Mouse (Mus musculus): ENCODE measurements around the gene Cer1. TPM values are rescaled to one million over a fixed set of nuclear protein-coding genes. Genes with fewer than 3 reads are reported as not detected.

The Cer1 gene
- total RNA-seq, 1 experiment, result not detected

- Histone ChIP-seq H3K4me1 (ENCODE audit: control insufficient read depth in 2 of 2, insufficient read depth in 2 of 2, low read length in 2 of 2, poor library complexity in 1 of 2) (peaks cover 0 to 2% of the 10 kb centered on the region in 2 experiments; a peak in 1 of 4 replicates), H3K9me3 (ENCODE audit: control insufficient read depth, insufficient read depth, low read depth, low read length) (no peaks in the 10 kb centered on the region), H3K36me3 (ENCODE audit: control insufficient read depth, insufficient read depth, low read length, poor library complexity, severe bottlenecking) (no peaks in the 10 kb centered on the region), H3K9ac (ENCODE audit: insufficient read depth, low read depth, low read length, poor library complexity, severe bottlenecking) (no peak overlapping the region), H3K27ac (ENCODE audit: insufficient read depth, low read depth, low read length, poor library complexity, severe bottlenecking) (no peak overlapping the region), H3K4me3 (ENCODE audit: insufficient read depth in 1 of 2, low read depth in 1 of 2, low read length in 2 of 2, poor library complexity in 1 of 2, severe bottlenecking in 1 of 2) (no peak overlapping the region)
- no peak for DNase-seq (ENCODE audit: low read depth, low spot score)
- in situ Hi-C loops (cut with MboI; ENCODE audit: low sequenced_read_pairs in 2 of 2, unreplicated experiment in 2 of 2), result no loop called here
- TF ChIP-seq CHD2 (IDR thresholded peaks at IDR 0.05; ENCODE audit: low read depth, low read length) (no peak), ZNF384 (IDR thresholded peaks at IDR 0.05; ENCODE audit: low read depth, low read length) (no peak), MAFK (IDR thresholded peaks at IDR 0.05; ENCODE audit: insufficient read depth, low read depth, low read length) (no peak), ZC3H11A (IDR thresholded peaks at IDR 0.05; ENCODE audit: borderline replicate concordance, low read depth, low read length) (no peak), HCFC1 (IDR thresholded peaks at IDR 0.05; ENCODE audit: borderline replicate concordance, insufficient read depth, low read length) (no peak)
Measured at GRCm38 (mm10) chr4:82881366-82881765, 3.6 kb downstream of the Cer1 start.

GRCm38 (mm10) chr4:82880243-82880642 is 4.7 kb downstream of the Cer1 start:
- Histone ChIP-seq H3K27ac (ENCODE audit: insufficient read depth, low read depth, low read length, poor library complexity, severe bottlenecking) (no peak overlapping the region), H3K9ac (ENCODE audit: insufficient read depth, low read depth, low read length, poor library complexity, severe bottlenecking) (no peak overlapping the region), H3K4me1 (ENCODE audit: control insufficient read depth in 2 of 2, insufficient read depth in 2 of 2, low read length in 2 of 2, poor library complexity in 1 of 2) (peaks cover 0 to 2% of the 10 kb centered on the region in 2 experiments; a peak in 1 of 4 replicates), H3K4me3 (ENCODE audit: insufficient read depth in 1 of 2, low read depth in 1 of 2, low read length in 2 of 2, poor library complexity in 1 of 2, severe bottlenecking in 1 of 2) (no peak overlapping the region), H3K36me3 (ENCODE audit: control insufficient read depth, insufficient read depth, low read length, poor library complexity, severe bottlenecking) (no peaks in the 10 kb centered on the region), H3K9me3 (ENCODE audit: control insufficient read depth, insufficient read depth, low read depth, low read length) (no peaks in the 10 kb centered on the region)
- TF ChIP-seq ZC3H11A (IDR thresholded peaks at IDR 0.05; ENCODE audit: borderline replicate concordance, low read depth, low read length) (no peak), ZNF384 (IDR thresholded peaks at IDR 0.05; ENCODE audit: low read depth, low read length) (no peak), MAFK (IDR thresholded peaks at IDR 0.05; ENCODE audit: insufficient read depth, low read depth, low read length) (no peak), CHD2 (IDR thresholded peaks at IDR 0.05; ENCODE audit: low read depth, low read length) (no peak), HCFC1 (IDR thresholded peaks at IDR 0.05; ENCODE audit: borderline replicate concordance, insufficient read depth, low read length) (no peak)
- DNase-seq (ENCODE audit: low read depth, low spot score), result no peak
- in situ Hi-C loops (cut with MboI; ENCODE audit: low sequenced_read_pairs in 2 of 2, unreplicated experiment in 2 of 2), result no loop called here

GRCm38 (mm10) chr4:82879152-82879551 is 5.8 kb downstream of the Cer1 start:
- no peak overlapping the region for H3K27ac ChIP-seq (ENCODE audit: insufficient read depth, low read depth, low read length, poor library complexity, severe bottlenecking)
- H3K4me3 ChIP-seq (ENCODE audit: insufficient read depth in 1 of 2, low read depth in 1 of 2, low read length in 2 of 2, poor library complexity in 1 of 2, severe bottlenecking in 1 of 2), result no peak overlapping the region
- H3K9ac ChIP-seq (ENCODE audit: insufficient read depth, low read depth, low read length, poor library complexity, severe bottlenecking), result no peak overlapping the region
- H3K36me3 ChIP-seq (ENCODE audit: control insufficient read depth, insufficient read depth, low read length, poor library complexity, severe bottlenecking), result no peaks in the 10 kb centered on the region
- in situ Hi-C loops (cut with MboI; ENCODE audit: low sequenced_read_pairs in 2 of 2, unreplicated experiment in 2 of 2), result no loop called here
- H3K4me1 ChIP-seq (ENCODE audit: control insufficient read depth in 2 of 2, insufficient read depth in 2 of 2, low read length in 2 of 2, poor library complexity in 1 of 2), result no peaks in the 10 kb centered on the region
- no peak for TF ChIP-seq MAFK (IDR thresholded peaks at IDR 0.05; ENCODE audit: insufficient read depth, low read depth, low read length)
- no peak for TF ChIP-seq CHD2 (IDR thresholded peaks at IDR 0.05; ENCODE audit: low read depth, low read length)
- TF ChIP-seq ZC3H11A (IDR thresholded peaks at IDR 0.05; ENCODE audit: borderline replicate concordance, low read depth, low read length), result no peak
- no peak for TF ChIP-seq ZNF384 (IDR thresholded peaks at IDR 0.05; ENCODE audit: low read depth, low read length)
- TF ChIP-seq HCFC1 (IDR thresholded peaks at IDR 0.05; ENCODE audit: borderline replicate concordance, insufficient read depth, low read length), result no peak
- no peaks in the 10 kb centered on the region for H3K9me3 ChIP-seq (ENCODE audit: control insufficient read depth, insufficient read depth, low read depth, low read length)
- DNase-seq (ENCODE audit: low read depth, low spot score), result no peak

GRCm38 (mm10) chr4:82876656-82877055 is 8.3 kb downstream of the Cer1 start:
- Histone ChIP-seq H3K4me3 (ENCODE audit: insufficient read depth in 1 of 2, low read depth in 1 of 2, low read length in 2 of 2, poor library complexity in 1 of 2, severe bottlenecking in 1 of 2) (no peak overlapping the region), H3K36me3 (ENCODE audit: control insufficient read depth, insufficient read depth, low read length, poor library complexity, severe bottlenecking) (no peaks in the 10 kb centered on the region), H3K27ac (ENCODE audit: insufficient read depth, low read depth, low read length, poor library complexity, severe bottlenecking) (no peak overlapping the region), H3K4me1 (ENCODE audit: control insufficient read depth in 2 of 2, insufficient read depth in 2 of 2, low read length in 2 of 2, poor library complexity in 1 of 2) (no peaks in the 10 kb centered on the region), H3K9me3 (ENCODE audit: control insufficient read depth, insufficient read depth, low read depth, low read length) (no peaks in the 10 kb centered on the region), H3K9ac (ENCODE audit: insufficient read depth, low read depth, low read length, poor library complexity, severe bottlenecking) (no peak overlapping the region)
- no peak for DNase-seq (ENCODE audit: low read depth, low spot score)
- in situ Hi-C loops (cut with MboI; ENCODE audit: low sequenced_read_pairs in 2 of 2, unreplicated experiment in 2 of 2), result no loop called here
- TF ChIP-seq ZNF384 (IDR thresholded peaks at IDR 0.05; ENCODE audit: low read depth, low read length) (no peak), CHD2 (IDR thresholded peaks at IDR 0.05; ENCODE audit: low read depth, low read length) (no peak), HCFC1 (IDR thresholded peaks at IDR 0.05; ENCODE audit: borderline replicate concordance, insufficient read depth, low read length) (no peak), MAFK (IDR thresholded peaks at IDR 0.05; ENCODE audit: insufficient read depth, low read depth, low read length) (no peak), ZC3H11A (IDR thresholded peaks at IDR 0.05; ENCODE audit: borderline replicate concordance, low read depth, low read length) (no peak)

GRCm38 (mm10) chr4:82875532-82875931 is 9.4 kb downstream of the Cer1 start:
- TF ChIP-seq CHD2 (IDR thresholded peaks at IDR 0.05; ENCODE audit: low read depth, low read length) (no peak), ZC3H11A (IDR thresholded peaks at IDR 0.05; ENCODE audit: borderline replicate concordance, low read depth, low read length) (no peak), MAFK (IDR thresholded peaks at IDR 0.05; ENCODE audit: insufficient read depth, low read depth, low read length) (no peak)
- H3K9me3 ChIP-seq (ENCODE audit: control insufficient read depth, insufficient read depth, low read depth, low read length), result no peaks in the 10 kb centered on the region
- in situ Hi-C loops (cut with MboI; ENCODE audit: low sequenced_read_pairs in 2 of 2, unreplicated experiment in 2 of 2), result no loop called here
- H3K27ac ChIP-seq (ENCODE audit: insufficient read depth, low read depth, low read length, poor library complexity, severe bottlenecking), result no peak overlapping the region
- no peak overlapping the region for H3K9ac ChIP-seq (ENCODE audit: insufficient read depth, low read depth, low read length, poor library complexity, severe bottlenecking)
- DNase-seq (ENCODE audit: low read depth, low spot score), result no peak
- no peaks in the 10 kb centered on the region for H3K36me3 ChIP-seq (ENCODE audit: control insufficient read depth, insufficient read depth, low read length, poor library complexity, severe bottlenecking)
- H3K4me3 ChIP-seq (ENCODE audit: insufficient read depth in 1 of 2, low read depth in 1 of 2, low read length in 2 of 2, poor library complexity in 1 of 2, severe bottlenecking in 1 of 2), result no peak overlapping the region
- no peaks in the 10 kb centered on the region for H3K4me1 ChIP-seq (ENCODE audit: control insufficient read depth in 2 of 2, insufficient read depth in 2 of 2, low read length in 2 of 2, poor library complexity in 1 of 2)

All from ES-E14 (cell line).